Mouse (Mus musculus) hindbrain, embryonic 12.5 days (tissue): ENCODE measurements around the gene Wnt1. TPM values are rescaled to one million over a fixed set of nuclear protein-coding genes. Genes with fewer than 3 reads are reported as not detected.

Experiments used
- ATAC-seq: fragments of 200-750 bp; cut with Nextera tagmentation; 2 replicates; pipeline ENCODE4 v1.8.0; 2017; ENCODE audit warnings: moderate TSS enrichment; ENCODE audit not compliant: low FRiP score
- H3K27ac ChIP-seq: fragments of 300-500 bp; sonication (generic); 2 replicates; pipeline ENCODE4 v1.5.1; 2016; ENCODE audit warnings: mild to moderate bottlenecking
- H3K27me3 ChIP-seq: fragments of 300-500 bp; sonication (generic); 2 replicates; pipeline ENCODE4 v1.6.1; 2016; ENCODE audit warnings: mild to moderate bottlenecking
- H3K36me3 ChIP-seq: fragments of 300-500 bp; sonication (generic); 2 replicates; pipeline ENCODE4 v1.6.1; 2016; ENCODE audit warnings: mild to moderate bottlenecking
- H3K4me1 ChIP-seq: fragments of 300-500 bp; sonication (generic); 2 replicates; pipeline ENCODE4 v1.6.1; 2016
- H3K4me2 ChIP-seq: fragments of 300-500 bp; sonication (generic); replicated peaks from 2 replicates; pipeline ENCODE4 v1.6.1; 2016; ENCODE audit warnings: mild to moderate bottlenecking
- H3K4me3 ChIP-seq: fragments of 300-500 bp; sonication (generic); 2 replicates; pipeline ENCODE4 v1.5.1; 2016; ENCODE audit warnings: mild to moderate bottlenecking
- H3K9ac ChIP-seq: fragments of 300-500 bp; sonication (generic); 2 replicates; pipeline ENCODE4 v1.6.1; 2016; ENCODE audit warnings: mild to moderate bottlenecking, moderate library complexity
- H3K9me3 ChIP-seq: fragments of 300-500 bp; sonication (generic); replicated peaks from 2 replicates; pipeline ENCODE4 v1.6.1; 2016; ENCODE audit warnings: mild to moderate bottlenecking
- WGBS: fragments of 180-500 bp; shearing (Covaris S2); methylation state at CpG from one replicate; pipeline ENCODE4 v1.1.7; 2016; 5-methylcytosine and 5-hydroxymethylcytosine counted together
- polyA plus RNA-seq: library from polyadenylated mRNA; unstranded; fragments of >200 nt; fragmentation: Nextera tagmentation; extraction: Ambion mirVana; gene quantifications from 2 replicates; pipeline ENCODE4 v1.2.1, GENCODE M21; 2016

Gene Wnt1
- polyA plus RNA-seq, 1 experiment from 2014 or later, result 8.6 TPM

DNA sequence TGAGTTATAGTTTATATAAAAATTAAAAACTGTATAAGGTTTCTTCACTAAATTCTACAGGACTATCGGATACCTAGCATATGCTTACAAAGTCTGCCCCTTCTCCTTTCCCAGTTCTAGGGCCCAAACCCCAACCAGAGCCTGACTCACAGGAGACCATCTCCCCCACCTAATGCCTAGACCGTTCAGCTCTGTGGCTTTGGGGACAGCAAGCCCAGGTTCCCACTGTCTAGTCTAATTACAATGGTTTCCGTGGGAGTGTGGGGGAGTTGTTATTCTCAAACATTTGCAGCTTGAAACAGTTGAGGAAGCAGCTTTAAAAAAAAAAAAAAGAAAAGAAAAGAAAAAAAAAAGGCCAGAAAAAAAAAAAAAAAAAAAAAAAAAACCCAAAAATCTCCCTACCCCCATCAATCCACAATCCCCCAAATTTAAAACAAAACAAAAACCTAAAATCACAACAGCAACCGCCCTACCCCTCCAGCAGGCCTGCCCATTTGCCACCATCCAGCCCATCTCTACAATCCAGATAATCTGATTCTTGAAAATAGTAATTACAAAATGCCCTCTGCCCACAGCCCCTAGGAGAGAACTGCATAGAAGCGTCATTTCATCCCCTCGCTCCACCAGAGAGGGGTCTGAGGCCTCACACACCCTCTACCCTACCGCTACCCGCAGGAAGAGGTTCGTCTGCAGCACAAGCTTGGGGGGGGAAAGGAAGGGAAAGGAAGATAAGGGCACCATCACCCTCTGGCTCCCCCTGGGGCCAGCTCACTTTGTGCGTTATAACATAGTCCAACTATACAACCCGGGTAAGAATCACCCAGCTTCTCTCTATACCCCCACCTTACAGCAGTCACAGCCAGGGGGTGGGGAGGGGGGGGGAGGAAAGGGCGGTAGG lies 42.8 kb downstream of the Wnt1 start:
- Histone ChIP-seq H3K4me2 (peak overlapping the region; percentile 71; the same call in 1 of the 2 replicates), H3K4me1 (peaks cover 11% of the 10 kb centered on the region), H3K4me3 (no peak overlapping the region), H3K27me3 (no peaks in the 10 kb centered on the region), H3K36me3 (peaks cover 49% of the 10 kb centered on the region), H3K9ac (no peak overlapping the region), H3K9me3 (no peaks in the 10 kb centered on the region), H3K27ac (peak overlapping the region; percentile 60; the same call in 1 of the 2 replicates)
- ATAC-seq, result no peak
- 63% methylated on average over 11 of the region's 12 CpGs for WGBS

DNA sequence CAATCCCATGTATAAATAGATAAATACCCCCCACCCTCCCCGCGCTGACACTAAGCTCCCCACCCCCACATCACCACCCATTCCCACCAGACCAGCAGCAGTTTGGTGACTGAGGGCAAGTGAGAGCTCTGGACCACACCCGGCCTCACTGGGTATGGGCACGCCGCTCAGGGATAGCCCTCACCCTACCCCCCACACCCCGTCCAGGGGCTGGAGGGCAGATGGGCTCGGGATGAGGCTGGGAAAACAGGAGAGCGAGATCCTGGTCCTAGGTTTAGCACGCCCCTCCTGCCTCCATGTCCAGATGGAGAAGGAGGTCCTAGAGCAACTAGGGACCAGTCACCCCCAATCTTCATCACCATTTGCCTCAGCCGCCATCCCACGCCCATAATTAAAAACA lies 43.6 kb downstream of the Wnt1 start:
- 90% methylated on average over 11 of the region's 11 CpGs for WGBS
- Histone ChIP-seq H3K36me3 (peaks cover 57% of the 10 kb centered on the region), H3K9me3 (no peaks in the 10 kb centered on the region), H3K4me2 (no peak overlapping the region), H3K27ac (no peak overlapping the region), H3K9ac (no peak overlapping the region), H3K4me1 (peaks cover 11% of the 10 kb centered on the region), H3K4me3 (no peak overlapping the region), H3K27me3 (no peaks in the 10 kb centered on the region)
- no peak for ATAC-seq

DNA sequence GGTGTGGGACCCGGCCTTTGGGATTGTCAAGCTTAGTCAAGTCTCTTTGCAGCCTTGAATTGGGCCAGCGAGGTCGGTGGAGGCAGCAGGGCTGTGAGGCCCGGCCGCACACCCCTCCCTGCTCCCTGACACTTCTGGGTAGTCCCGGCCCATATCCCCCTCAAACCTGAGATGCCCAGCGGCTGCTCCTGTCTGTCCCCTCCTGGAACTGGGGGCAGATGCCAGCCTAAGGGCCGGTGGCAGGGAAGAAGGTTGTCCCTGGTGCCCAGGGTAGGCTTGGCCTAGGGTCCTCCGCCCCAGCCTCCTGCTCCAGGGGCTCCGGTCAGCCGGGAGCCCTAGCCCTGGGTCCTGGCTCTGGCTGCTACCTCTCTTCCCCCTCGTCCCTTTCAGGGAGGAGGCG lies 44.4 kb downstream of the Wnt1 start:
- Histone ChIP-seq H3K27ac (no peak overlapping the region), H3K9ac (no peak overlapping the region), H3K4me1 (peaks cover 11% of the 10 kb centered on the region), H3K27me3 (no peaks in the 10 kb centered on the region), H3K9me3 (no peaks in the 10 kb centered on the region), H3K4me3 (no peak overlapping the region), H3K36me3 (peaks cover 65% of the 10 kb centered on the region), H3K4me2 (no peak overlapping the region)
- WGBS, result 88% methylated on average over 10 of the region's 13 CpGs
- no peak for ATAC-seq

- Histone ChIP-seq H3K36me3 (peaks cover 77% of the 10 kb centered on the region), H3K9ac (no peak overlapping the region), H3K4me3 (no peak overlapping the region), H3K27ac (no peak overlapping the region), H3K9me3 (no peaks in the 10 kb centered on the region), H3K4me1 (0 out of 2 replicates have a peak, but pooled peaks cover 2% of the 10 kb centered on the region), H3K4me2 (no peak overlapping the region), H3K27me3 (no peaks in the 10 kb centered on the region)
- no peak for ATAC-seq
- 96% methylated on average over 14 of the region's 14 CpGs for WGBS
These were observed 45.6 kb downstream of the Wnt1 start for GRCm38 (mm10) chr15:98835291-98835690.

DNA sequence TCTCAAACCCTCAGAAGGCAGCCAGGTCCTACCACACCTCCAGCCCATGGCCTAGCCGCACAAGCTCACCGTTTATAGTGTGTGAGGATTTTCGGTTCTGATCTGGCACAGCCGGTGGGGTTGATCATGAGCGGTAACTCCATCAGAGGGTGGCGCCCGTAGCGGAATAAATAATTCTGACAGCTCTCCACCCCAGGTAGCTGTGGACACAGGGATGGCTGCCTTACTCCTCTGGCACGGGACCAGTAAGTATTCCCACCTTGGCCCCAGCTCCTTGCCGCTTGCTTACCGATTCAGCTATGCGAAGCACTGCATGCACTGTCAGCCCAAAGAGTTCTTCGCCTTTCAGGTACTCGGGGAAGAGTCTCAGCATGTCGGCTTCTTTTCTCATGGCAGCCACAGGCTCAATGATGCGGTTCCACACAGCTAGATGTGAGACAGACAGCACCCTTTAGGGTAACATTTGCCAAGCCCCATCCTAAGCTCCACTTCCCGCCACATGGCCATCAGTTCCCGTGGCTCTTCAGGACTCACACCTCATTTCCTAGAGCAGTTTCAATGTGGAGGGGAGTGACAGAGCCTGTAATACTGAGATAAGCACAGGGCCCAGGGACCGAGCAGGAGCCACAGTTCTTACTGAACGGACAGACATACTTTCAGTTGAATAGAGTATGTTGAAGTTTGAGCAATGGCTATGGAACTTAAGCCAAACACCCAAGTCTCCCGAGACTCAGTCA lies 47.5 kb downstream of the Wnt1 start:
- H3K9me3 ChIP-seq, result no peaks in the 10 kb centered on the region
- H3K27ac ChIP-seq, result no peak overlapping the region
- no peak for ATAC-seq
- peaks cover 96% of the 10 kb centered on the region for H3K36me3 ChIP-seq
- H3K4me1 ChIP-seq, result no peaks in the 10 kb centered on the region
- H3K4me2 ChIP-seq, result no peak overlapping the region
- WGBS, result 92% methylated on average over 21 of the region's 21 CpGs
- H3K4me3 ChIP-seq, result no peak overlapping the region
- no peaks in the 10 kb centered on the region for H3K27me3 ChIP-seq
- no peak overlapping the region for H3K9ac ChIP-seq

DNA sequence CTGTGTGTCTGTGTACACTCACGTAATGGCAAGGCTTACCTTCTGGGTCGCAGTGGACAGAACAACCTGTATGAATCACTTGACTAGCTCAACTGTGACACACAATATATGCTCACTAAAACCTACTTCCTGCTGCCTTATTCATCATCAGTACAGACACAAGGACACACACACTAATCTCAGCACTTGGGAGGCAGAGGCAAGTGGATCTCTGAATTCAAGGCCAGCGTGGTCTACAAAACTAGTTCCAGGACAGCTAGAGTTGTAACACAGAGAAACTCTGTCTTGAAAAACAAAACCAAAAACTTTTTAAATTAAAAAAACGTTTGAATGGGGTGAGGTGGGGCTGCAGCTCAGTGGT lies 48.1 kb downstream of the Wnt1 start:
- 79% methylated on average over 4 of the region's 4 CpGs for WGBS
- no peak overlapping the region for H3K4me3 ChIP-seq
- H3K4me1 ChIP-seq, result no peaks in the 10 kb centered on the region
- no peak overlapping the region for H3K4me2 ChIP-seq
- H3K36me3 ChIP-seq, result peaks cover 99% of the 10 kb centered on the region
- ATAC-seq, result no peak
- H3K27ac ChIP-seq, result no peak overlapping the region
- no peaks in the 10 kb centered on the region for H3K27me3 ChIP-seq
- H3K9ac ChIP-seq, result no peak overlapping the region
- H3K9me3 ChIP-seq, result no peaks in the 10 kb centered on the region

DNA sequence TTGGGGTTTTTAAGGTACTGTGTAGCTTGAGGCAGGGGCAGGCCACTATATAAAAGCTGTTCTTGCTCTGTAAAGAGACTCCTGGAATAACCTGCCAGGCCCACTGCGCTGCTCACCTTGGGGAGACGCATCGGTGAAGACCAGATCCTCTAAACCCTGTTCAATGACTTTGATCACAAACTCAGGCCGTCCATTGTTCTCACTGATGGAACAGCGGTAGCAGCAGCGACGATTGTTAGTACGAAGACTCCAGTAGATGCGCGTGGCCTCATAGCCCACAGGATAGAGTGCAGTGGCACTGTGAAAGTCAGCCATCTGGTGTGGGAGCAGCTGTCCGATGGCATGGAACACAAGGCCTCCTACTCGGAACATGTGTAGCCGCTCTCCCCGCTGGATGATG lies 49.5 kb downstream of the Wnt1 start:
- H3K4me3 ChIP-seq, result no peak overlapping the region
- no peaks in the 10 kb centered on the region for H3K27me3 ChIP-seq
- H3K4me2 ChIP-seq, result no peak overlapping the region
- no peak for ATAC-seq
- no peaks in the 10 kb centered on the region for H3K4me1 ChIP-seq
- 92% methylated on average over 14 of the region's 14 CpGs for WGBS
- peaks cover 100% of the 10 kb centered on the region for H3K36me3 ChIP-seq
- no peak overlapping the region for H3K27ac ChIP-seq
- H3K9ac ChIP-seq, result no peak overlapping the region
- no peaks in the 10 kb centered on the region for H3K9me3 ChIP-seq

DNA sequence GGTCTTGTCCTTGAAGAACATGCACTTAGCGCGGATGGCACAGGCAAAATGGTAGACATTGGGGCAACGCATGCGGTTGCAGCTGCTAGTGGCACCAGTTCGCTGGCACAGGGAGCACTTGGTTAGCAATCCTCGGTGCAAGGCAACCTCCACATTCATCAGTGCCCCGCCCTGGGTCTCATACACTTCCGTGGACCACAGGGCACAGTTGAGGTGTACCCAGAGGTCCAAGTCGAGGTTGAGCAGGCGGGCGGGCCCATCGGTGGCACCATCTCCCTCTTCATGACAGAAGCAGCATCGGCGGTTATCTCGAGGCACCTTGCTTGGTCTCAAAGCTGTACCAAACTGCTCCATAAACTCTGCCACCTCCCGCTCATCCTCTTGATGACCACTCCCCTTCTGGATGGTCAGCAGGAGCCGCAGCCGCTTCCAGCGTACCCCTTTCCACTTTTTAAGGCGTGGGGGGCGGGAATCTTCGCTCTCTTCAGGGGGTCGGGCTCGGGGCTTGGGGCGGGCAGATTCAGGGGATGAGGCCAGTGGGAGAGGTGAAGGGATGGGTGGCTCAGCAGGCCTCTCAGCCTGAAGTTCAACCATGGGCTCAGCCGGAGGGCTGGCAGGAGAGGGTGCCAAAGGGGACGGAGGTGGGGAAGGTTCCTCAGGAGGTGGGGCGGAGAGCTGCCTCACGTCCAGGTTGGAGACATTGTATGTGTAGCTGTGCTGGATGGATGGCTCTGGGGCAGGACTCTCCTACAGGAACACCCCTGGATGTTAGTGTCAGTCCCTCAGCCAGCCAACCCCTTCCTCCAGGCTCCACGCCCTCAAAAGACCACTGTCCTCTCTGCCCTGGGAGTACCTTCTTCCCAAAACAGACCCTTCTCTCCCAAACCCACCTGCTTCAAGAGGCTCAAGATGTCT lies 50.3 kb downstream of the Wnt1 start:
- no peak for ATAC-seq
- WGBS, result 94% methylated on average over 30 of the region's 30 CpGs
- H3K9ac ChIP-seq, result no peak overlapping the region
- H3K4me2 ChIP-seq, result no peak overlapping the region
- H3K9me3 ChIP-seq, result no peaks in the 10 kb centered on the region
- H3K36me3 ChIP-seq, result peaks cover 100% of the 10 kb centered on the region
- no peak overlapping the region for H3K27ac ChIP-seq
- H3K4me1 ChIP-seq, result no peaks in the 10 kb centered on the region
- H3K4me3 ChIP-seq, result no peak overlapping the region
- no peaks in the 10 kb centered on the region for H3K27me3 ChIP-seq

Other genes starting within 250 kb of the Wnt1 start
- 63.2 and 65.5 TPM in 2 replicates for gene Ccnt1, start 218.9 kb upstream of the Wnt1 start, polyA plus RNA-seq
- 0.43 and 0.46 TPM in 2 replicates for gene 4930415O20Rik, start 218.9 kb upstream of the Wnt1 start, polyA plus RNA-seq
- 15.9 and 18.6 TPM in 2 replicates for gene Adcy6, start 179.8 kb upstream of the Wnt1 start, polyA plus RNA-seq
- 110 and 113 TPM in 2 replicates for gene Cacnb3, start 159.0 kb upstream of the Wnt1 start, polyA plus RNA-seq
- 21.9 and 26.6 TPM in 2 replicates for gene Ddx23, start 127.0 kb upstream of the Wnt1 start, polyA plus RNA-seq
- gene Rnd1, start 112.4 kb upstream of the Wnt1 start, polyA plus RNA-seq, result 6.4 and 6.5 TPM in 2 replicates
- gene Ccdc65, start 81.7 kb upstream of the Wnt1 start, polyA plus RNA-seq, result 3.1 and 3.5 TPM in 2 replicates
- 14.3 and 15.1 TPM in 2 replicates for gene Fkbp11, start 61.7 kb upstream of the Wnt1 start, polyA plus RNA-seq
- 65.1 and 65.2 TPM in 2 replicates for gene Arf3, start 26.6 kb upstream of the Wnt1 start, polyA plus RNA-seq
- gene Wnt10b, start 11.7 kb upstream of the Wnt1 start, polyA plus RNA-seq, result 0.59 and 0.91 TPM in 2 replicates
- gene Ddn, start 19.6 kb downstream of the Wnt1 start, polyA plus RNA-seq, result 0.56 and 0.65 TPM in 2 replicates
- 71.0 and 78.9 TPM in 2 replicates for gene Prkag1, start 41.7 kb downstream of the Wnt1 start, polyA plus RNA-seq
- 12.2 and 12.5 TPM in 2 replicates for gene Kmt2d, start 81.3 kb downstream of the Wnt1 start, polyA plus RNA-seq
- 22.0 and 27.0 TPM in 2 replicates for gene Rhebl1, start 104.7 kb downstream of the Wnt1 start, polyA plus RNA-seq
- 0.84 and 1.1 TPM in 2 replicates for gene Dhh, start 108.7 kb downstream of the Wnt1 start, polyA plus RNA-seq
- 38.4 and 39.2 TPM in 2 replicates for gene Lmbr1l, start 128.4 kb downstream of the Wnt1 start, polyA plus RNA-seq
- gene Tuba1b, start 144.7 kb downstream of the Wnt1 start, polyA plus RNA-seq, result 1,219 and 1,243 TPM in 2 replicates
- not detected in 2 replicates for gene Gm49450, start 163.7 kb downstream of the Wnt1 start, polyA plus RNA-seq
- gene Tuba1a, start 163.8 kb downstream of the Wnt1 start, polyA plus RNA-seq, result 9,547 and 9,692 TPM in 2 replicates
- 59.6 and 72.4 TPM in 2 replicates for gene Tuba1c, start 240.0 kb downstream of the Wnt1 start, polyA plus RNA-seq